Mouse (Mus musculus) kidney, adult 2 months (tissue): ENCODE measurements around the gene Mcu. TPM values are rescaled to one million over a fixed set of nuclear protein-coding genes. Genes with fewer than 3 reads are reported as not detected.

Experiments
- DNase-seq: peaks from one replicate; pipeline ENCODE4 v3.0.0; 2021
- H3K27ac ChIP-seq: fragments of 200-500 bp; 2 replicates; pipeline ENCODE4 v1.5.1; 2012; ENCODE audit warnings: low read depth, low read length, control low read depth, inconsistent platforms; ENCODE audit not compliant: insufficient read depth
- H3K27me3 ChIP-seq: fragments of 200-500 bp; replicated peaks from 2 replicates; pipeline ENCODE4 v1.6.1; 2012; ENCODE audit warnings: mild to moderate bottlenecking, moderate library complexity, low read length, inconsistent platforms; ENCODE audit not compliant: control insufficient read depth, insufficient read depth
- H3K36me3 ChIP-seq: fragments of 200-500 bp; 2 replicates; pipeline ENCODE4 v1.6.1; 2012; ENCODE audit warnings: mild to moderate bottlenecking, moderate library complexity, low read length, inconsistent platforms; ENCODE audit not compliant: control insufficient read depth, insufficient read depth
- H3K4me1 ChIP-seq: fragments of 200-500 bp; 2 replicates; pipeline ENCODE4 v1.6.1; 2011; ENCODE audit warnings: low read length; ENCODE audit not compliant: control insufficient read depth, insufficient read depth
- H3K4me3 ChIP-seq: fragments of 200-500 bp; 2 replicates; pipeline ENCODE4 v1.5.1; 2011; ENCODE audit warnings: mild to moderate bottlenecking, low read depth, low read length, control low read depth; ENCODE audit not compliant: insufficient read depth
- CTCF ChIP-seq: fragments of 200-500 bp; conservative IDR thresholded peaks from 2 replicates; pipeline ENCODE4 v1.5.1; 2011; ENCODE audit warnings: low read depth, mild to moderate bottlenecking, control low read depth, low read length, moderate library complexity, mixed read lengths; ENCODE audit not compliant: insufficient read depth, insufficient read length
- POLR2A ChIP-seq: fragments of 200-500 bp; IDR thresholded peaks from one replicate; pipeline ENCODE4 v1.6.1; 2011; ENCODE audit warnings: low read depth, low read length, control low read depth
- WGBS: fragments of 180-500 bp; shearing (Covaris S2); methylation state at CpG from one replicate; pipeline ENCODE4 v1.1.7; 2018; 5-methylcytosine and 5-hydroxymethylcytosine counted together
- polyA plus RNA-seq: library from polyadenylated mRNA; depleted of rRNA; stranded (reverse); fragments of >200 nt; gene quantifications from 2 replicates; pipeline ENCODE4 v1.2.3, GENCODE M21; 2012

Gene Mcu
- polyA plus RNA-seq, 1 experiment = 16.2 TPM

DNA sequence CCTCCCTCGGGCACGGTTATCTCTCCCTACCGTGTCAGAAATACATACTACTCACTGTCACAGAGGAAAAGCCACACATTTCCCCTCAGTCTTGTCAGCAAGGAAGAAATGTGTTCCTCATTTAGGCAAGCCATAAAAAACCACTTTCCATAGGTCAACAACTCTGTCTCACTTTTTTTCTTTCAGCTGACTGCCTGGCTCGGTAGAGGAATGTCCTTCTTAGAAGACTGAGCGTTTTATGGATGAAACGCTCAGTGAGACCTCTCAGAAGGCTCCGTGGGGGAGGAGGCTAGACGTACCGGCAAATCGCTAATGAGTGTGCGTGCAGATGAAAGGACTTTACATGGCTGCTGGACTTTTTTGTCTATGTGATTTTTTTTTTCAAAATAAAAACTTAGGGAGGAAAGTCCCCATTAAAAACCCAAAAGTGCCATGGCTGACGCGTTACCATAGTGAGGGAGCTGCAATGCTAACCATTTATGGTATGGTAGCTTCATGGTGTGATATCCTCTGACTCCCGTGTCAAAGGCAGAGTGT lies 105.0 kb downstream of the Mcu start:
- WGBS = 38% methylated on average over 14 of the region's 14 CpGs
- Histone ChIP-seq H3K4me3 (no peak overlapping the region), H3K4me1 (peaks cover 3% of the 10 kb centered on the region; the same call in 1 of the 2 replicates), H3K27ac (no peak overlapping the region), H3K27me3 (no peaks in the 10 kb centered on the region), H3K36me3 (no peaks in the 10 kb centered on the region)
- no peak for DNase-seq
- TF ChIP-seq CTCF (no peak), POLR2A (no peak)

GRCm38 (mm10) chr10:59510713-59511426 lies 105.6 kb downstream of the Mcu start:
- H3K4me1 ChIP-seq = peaks cover 3% of the 10 kb centered on the region; the same call in 1 of the 2 replicates
- H3K4me3 ChIP-seq = no peak overlapping the region
- H3K27me3 ChIP-seq = no peaks in the 10 kb centered on the region
- H3K27ac ChIP-seq = no peak overlapping the region
- TF ChIP-seq CTCF (no peak), POLR2A (no peak)
- no peaks in the 10 kb centered on the region for H3K36me3 ChIP-seq
- no peak for DNase-seq
- WGBS = 64% methylated on average over 14 of the region's 14 CpGs

GRCm38 (mm10) chr10:59509197-59509596 lies 107.3 kb downstream of the Mcu start:
- no peaks in the 10 kb centered on the region for H3K27me3 ChIP-seq
- H3K36me3 ChIP-seq = no peaks in the 10 kb centered on the region
- no peak for DNase-seq
- TF ChIP-seq CTCF (no peak), POLR2A (no peak)
- no peak overlapping the region for H3K27ac ChIP-seq
- H3K4me1 ChIP-seq = peaks cover 3% of the 10 kb centered on the region; the same call in 1 of the 2 replicates
- no peak overlapping the region for H3K4me3 ChIP-seq
- 57% methylated on average over 4 of the region's 4 CpGs for WGBS

- DNase-seq = no peak
- peaks cover 5% of the 10 kb centered on the region; the same call in 1 of the 2 replicates for H3K4me1 ChIP-seq
- H3K36me3 ChIP-seq = no peaks in the 10 kb centered on the region
- no peak overlapping the region for H3K4me3 ChIP-seq
- no peaks in the 10 kb centered on the region for H3K27me3 ChIP-seq
- H3K27ac ChIP-seq = no peak overlapping the region
- TF ChIP-seq POLR2A (no peak), CTCF (no peak)
- 52% methylated on average over 5 of the region's 5 CpGs for WGBS
These were observed 109.8 kb downstream of the Mcu start for GRCm38 (mm10) chr10:59506711-59507110.

DNA sequence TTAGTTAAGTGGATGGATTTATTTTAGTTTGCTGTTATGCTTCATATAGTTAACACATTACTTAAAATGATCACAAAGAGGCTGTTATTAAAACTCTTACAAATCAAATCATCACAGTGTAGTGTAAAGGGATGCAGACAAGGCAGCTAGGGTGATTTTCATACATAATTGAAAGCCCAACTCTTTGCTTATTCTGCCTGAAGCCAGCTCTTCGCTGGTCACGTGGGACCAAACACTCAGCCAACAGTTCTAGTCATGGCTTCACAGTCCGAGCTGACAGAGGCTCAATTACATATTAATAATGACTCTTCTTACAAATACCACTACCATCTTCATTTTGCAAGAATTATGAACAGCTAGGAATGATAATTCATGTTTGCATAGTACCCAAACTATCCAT lies 112.2 kb downstream of the Mcu start:
- no peak overlapping the region for H3K4me3 ChIP-seq
- DNase-seq = no peak
- 47% methylated on average over 3 of the region's 3 CpGs for WGBS
- H3K27ac ChIP-seq = no peak overlapping the region
- peaks cover 11% of the 10 kb centered on the region for H3K4me1 ChIP-seq
- no peaks in the 10 kb centered on the region for H3K36me3 ChIP-seq
- TF ChIP-seq POLR2A (no peak), CTCF (no peak)
- H3K27me3 ChIP-seq = no peaks in the 10 kb centered on the region

- DNase-seq = peak; percentile 51
- WGBS = 31% methylated on average over 31 of the region's 31 CpGs
- Histone ChIP-seq H3K27ac (no peak overlapping the region), H3K4me3 (peak overlapping the region; percentile 40), H3K27me3 (no peaks in the 10 kb centered on the region), H3K4me1 (peaks cover 12% of the 10 kb centered on the region), H3K36me3 (no peaks in the 10 kb centered on the region)
- TF ChIP-seq POLR2A (no peak), CTCF (no peak)
These were observed 112.9 kb downstream of the Mcu start for GRCm38 (mm10) chr10:59503433-59504210.

GRCm38 (mm10) chr10:59502381-59502780 lies 114.1 kb downstream of the Mcu start:
- Histone ChIP-seq H3K36me3 (no peaks in the 10 kb centered on the region), H3K27ac (no peak overlapping the region), H3K27me3 (no peaks in the 10 kb centered on the region), H3K4me3 (no peak overlapping the region), H3K4me1 (peaks cover 15% of the 10 kb centered on the region)
- DNase-seq = no peak
- WGBS = 90% methylated on average over 12 of the region's 12 CpGs
- TF ChIP-seq CTCF (no peak), POLR2A (no peak)
